Mouse (Mus musculus): ENCODE measurements around the gene Cavin2.

Cavin2 gene

GRCm38 (mm10) chr1:51315476-51315875 lies 26.6 kb downstream of the Cavin2 start:
- DNase-seq (ENCODE audit: low spot score), result no peak

- DNase-seq (ENCODE audit: low spot score), result no peak
Measured at GRCm38 (mm10) chr1:51323506-51323905, 34.6 kb downstream of the Cavin2 start.

DNA sequence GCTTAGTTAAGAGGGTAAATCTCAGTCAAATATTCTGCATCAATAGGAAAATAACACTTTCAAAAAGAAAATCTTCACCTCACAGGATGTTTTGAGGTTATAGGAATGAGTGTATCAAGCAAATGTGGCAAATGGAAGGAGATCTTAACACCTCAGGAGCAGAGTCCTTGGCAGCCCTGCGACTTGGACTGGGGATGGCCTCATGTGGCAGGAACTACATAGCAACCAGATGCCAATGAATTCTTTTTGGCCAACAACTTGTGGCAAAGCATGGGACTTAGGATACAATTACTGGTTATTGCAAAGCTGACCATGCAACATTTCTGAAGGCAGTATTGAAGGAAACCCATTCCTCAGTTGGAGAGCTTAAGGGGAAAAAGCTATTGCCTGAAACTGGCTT lies 39.6 kb downstream of the Cavin2 start:
- no peak for DNase-seq (ENCODE audit: low spot score)

DNA sequence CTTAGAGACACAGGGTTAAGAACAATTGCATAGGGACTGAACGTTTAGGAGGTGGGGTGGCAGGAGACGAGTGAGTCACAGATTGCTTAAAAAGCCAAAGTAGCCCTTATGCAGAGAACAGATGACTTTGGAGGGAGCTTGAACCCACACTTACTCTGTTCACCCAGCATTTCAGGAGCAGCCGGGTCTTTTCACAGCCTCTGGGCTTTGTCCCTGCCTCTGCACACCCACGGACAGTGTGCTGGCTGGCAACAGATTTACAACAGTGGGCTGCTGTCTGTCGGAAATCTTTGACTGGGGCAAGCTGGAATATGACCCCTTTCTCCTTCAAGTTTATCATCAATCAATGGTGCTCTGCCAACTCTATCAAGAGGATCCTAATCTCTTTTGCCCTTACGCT lies 44.1 kb downstream of the Cavin2 start:
- DNase-seq (ENCODE audit: low spot score), result peak; percentile 13

DNA sequence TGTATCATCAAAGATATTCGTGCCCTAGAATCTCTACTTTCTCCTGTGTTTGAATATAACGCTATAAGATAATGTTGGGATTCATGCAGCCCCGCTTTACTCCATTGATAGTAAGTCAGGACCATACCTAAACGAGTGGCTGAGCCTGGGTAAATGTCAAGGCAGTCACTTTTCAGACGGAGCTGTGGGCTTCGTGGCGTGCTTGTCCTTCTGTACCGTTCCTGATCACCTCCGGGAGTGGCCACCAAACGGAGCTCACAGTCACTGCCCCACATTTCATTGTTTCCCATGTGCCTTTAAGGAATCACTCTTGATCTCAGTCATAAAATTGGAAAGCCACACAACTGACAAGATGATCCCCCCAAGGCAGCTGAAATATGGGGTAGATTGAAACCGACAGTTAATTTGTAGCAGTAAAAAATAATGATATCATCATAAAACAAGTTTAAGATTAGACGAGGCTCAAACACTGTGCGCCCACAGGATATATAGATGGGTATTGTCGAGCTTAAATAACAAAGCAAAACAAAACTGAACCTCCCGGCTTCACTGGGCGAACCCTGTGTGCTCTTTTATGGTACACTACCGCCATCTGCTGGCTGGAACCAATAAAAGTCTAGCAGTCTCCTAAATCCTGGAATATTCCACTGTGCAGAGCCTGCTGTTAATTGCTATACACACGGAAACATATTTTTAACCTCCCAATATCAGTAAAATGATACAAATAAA lies 44.8 kb downstream of the Cavin2 start:
- peak; percentile 88 for DNase-seq (ENCODE audit: low spot score)

DNA sequence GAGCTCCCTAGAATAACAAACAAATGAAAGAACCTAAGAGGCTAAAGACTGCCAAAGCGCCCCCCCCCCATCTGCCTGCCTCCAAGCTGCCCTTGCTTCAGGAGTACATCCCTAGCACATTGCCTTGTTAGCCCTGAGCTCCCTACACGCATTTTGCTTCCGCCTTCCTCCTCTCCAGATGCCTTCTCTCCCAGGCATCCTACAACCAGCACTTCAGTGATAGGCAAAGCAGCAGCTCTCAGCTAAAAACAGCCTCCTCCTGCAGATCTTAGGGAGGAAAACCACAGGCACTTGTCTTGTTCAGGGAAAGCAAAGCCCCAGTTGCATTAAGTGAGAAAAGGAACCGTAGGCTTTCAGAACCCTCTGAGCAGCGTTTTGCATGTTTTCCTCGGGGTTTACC lies 45.4 kb downstream of the Cavin2 start:
- no peak for DNase-seq (ENCODE audit: low spot score)

DNA sequence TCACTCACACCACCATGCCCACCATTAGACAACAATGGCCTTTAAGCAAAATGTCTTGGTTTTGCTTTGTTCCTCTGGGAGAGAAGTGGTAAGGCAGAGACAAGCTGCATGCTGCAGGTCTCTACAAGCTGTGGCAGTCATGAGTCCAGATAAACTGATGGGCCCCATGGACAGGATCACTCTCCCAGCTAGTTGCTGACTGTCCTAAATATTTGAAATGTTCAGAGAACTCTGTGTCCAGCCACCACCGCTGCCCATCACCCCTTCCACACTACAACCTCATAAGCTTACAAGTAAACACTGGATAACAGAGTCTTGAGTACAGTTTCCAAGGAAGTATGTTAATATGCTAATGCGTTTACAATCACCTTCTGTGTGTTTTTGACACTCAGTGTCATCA lies 46.2 kb downstream of the Cavin2 start:
- DNase-seq (ENCODE audit: low spot score), result no peak

GRCm38 (mm10) chr1:51344160-51344559 lies 55.2 kb downstream of the Cavin2 start:
- DNase-seq (ENCODE audit: low spot score), result no peak

DNA sequence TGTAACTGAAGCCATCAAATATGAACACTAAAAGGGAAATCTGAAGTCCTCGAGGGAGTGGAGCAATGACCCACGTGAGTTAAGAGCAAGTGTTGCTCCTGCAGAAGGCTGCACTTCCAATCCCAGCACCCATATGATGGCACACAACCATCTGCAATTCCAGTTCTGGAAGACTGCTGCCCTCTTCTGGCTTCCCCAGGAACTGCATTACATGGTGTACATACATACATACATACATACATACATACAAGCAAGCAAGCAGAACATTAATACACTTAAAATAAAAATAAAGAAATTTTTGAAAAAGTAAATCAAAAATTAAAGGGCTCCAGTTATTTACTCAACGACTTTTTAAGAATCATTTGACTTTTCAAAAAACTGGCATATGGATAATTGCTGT lies 58.7 kb downstream of the Cavin2 start:
- DNase-seq (ENCODE audit: low spot score), result no peak

DNA sequence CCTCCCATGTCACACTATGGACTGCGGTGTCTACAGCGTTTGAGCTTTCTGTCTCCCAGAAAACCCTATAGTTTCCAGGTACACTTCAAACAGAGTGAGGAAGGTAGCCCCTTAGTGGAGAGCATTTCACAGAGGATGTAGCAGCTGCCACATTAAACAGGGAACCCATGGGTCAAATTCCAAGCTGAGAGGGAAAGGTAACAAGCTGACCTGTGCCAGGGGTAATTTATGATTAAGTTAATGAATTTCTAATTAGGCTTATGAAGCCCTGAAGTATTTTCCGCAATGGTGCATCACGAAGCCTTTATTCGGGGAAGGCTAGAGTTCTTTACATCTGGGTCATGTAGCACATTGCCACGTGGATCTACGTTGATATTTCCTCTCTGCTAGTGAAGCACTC lies 59.7 kb downstream of the Cavin2 start:
- DNase-seq (ENCODE audit: low spot score), result no peak

DNA sequence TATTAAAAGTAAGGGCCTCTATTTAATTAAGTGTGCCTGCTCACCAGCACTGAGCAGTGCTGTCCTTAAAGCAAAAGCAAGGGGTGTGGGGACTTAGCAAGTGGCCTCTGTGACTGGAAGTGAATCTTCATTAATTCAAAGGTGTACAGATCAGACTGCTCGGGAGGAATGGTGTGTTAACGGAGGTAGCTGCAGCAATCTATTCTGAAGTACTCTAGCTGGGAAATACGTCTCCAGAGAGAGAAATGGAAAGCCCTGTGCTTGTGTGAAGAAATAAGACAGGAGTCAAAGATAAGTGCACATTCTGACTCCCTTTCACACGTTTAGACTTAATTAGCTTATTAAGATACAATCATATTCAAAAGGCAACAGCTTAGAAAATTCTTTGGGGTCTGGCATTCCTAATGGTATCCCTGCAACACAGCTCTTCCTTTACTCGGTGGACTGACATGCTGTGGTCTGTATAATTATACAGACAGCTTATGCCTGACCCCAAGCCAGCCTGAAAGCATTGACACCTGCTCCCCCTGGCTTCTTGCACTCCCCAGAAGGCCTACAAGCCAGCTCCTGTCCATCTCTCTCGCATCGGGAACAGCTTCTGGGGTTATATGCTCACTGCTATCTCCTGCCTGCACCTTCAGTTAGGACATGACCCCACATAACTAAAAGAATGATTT lies 60.5 kb downstream of the Cavin2 start:
- no peak for DNase-seq (ENCODE audit: low spot score)
